Mouse (Mus musculus) lung, adult 2 months (tissue): ENCODE results near the gene Baz2b.

Experiments
- CTCF ChIP-seq: fragments of 200-500 bp; IDR thresholded peaks from 2 replicates; pipeline ENCODE4 v1.5.1; 2011; ENCODE audit warnings: mild to moderate bottlenecking, low read length, control low read depth; ENCODE audit not compliant: insufficient read depth
- POLR2A ChIP-seq: fragments of 200-500 bp; IDR thresholded peaks from 2 replicates; pipeline ENCODE4 v1.6.1; 2011; ENCODE audit warnings: low read depth, mild to moderate bottlenecking, control low read depth, low read length, borderline replicate concordance; ENCODE audit errors: extremely low read depth

- TF ChIP-seq CTCF (no peak), POLR2A (no peak)
Measured at GRCm38 (mm10) chr2:59933129-59933528, 276.5 kb downstream of the Baz2b start.
